Mouse (Mus musculus): ENCODE results near the gene Lsm6. TPM values are rescaled to one million over a fixed set of nuclear protein-coding genes. Genes with fewer than 3 reads are reported as not detected.

The Lsm6 gene
- polyA plus RNA-seq (2014; fragmentation: Illumina TruSeq; extraction: RNeasy Lipid Tissue Mini Kit (QIAGEN cat#74804); ENCODE audit: low read depth, low replicate concordance): 116 TPM

GRCm38 (mm10) chr8:78820673-78821310, at the start of gene Lsm6:
Lsm6 (minus strand) TSS chr8:78821140.

Other genes starting within 250 kb of the Lsm6 start
- 4.7 TPM for gene Zfp827, start 207.3 kb upstream of the Lsm6 start, polyA plus RNA-seq (2014; fragmentation: Illumina TruSeq; extraction: RNeasy Lipid Tissue Mini Kit (QIAGEN cat#74804); ENCODE audit: low read depth, low replicate concordance)

All from kidney, adult 10 weeks (tissue).